Mouse (Mus musculus): Measurements from ENCODE around the gene Gm42957.
A peak's percentile ranks its signal among the peaks of the same experiment; 100 is the strongest.
"Not testable (repeated sequence)": the region's sequence is repeated elsewhere in the genome, so short reads cannot be mapped to it uniquely, and the experiment has no call there.

Gene Gm42957

GRCm38 (mm10) chr3:96634928-96635879 is at the start of gene Gm42957, which contains the start of gene Pex11b:
TSS of gene Gm42957 (plus strand) at chr3:96635474.
TSS of gene Pex11b (plus strand) at chr3:96635376.
- DNase-seq (ENCODE audit: low read depth in 1 of 2, low spot score in 2 of 2), result peak; percentile 56 to 66

GRCm38 (mm10) chr3:96590657-96591056 is 44.6 kb upstream of the Gm42957 start:
- no peak for DNase-seq (ENCODE audit: low read depth in 1 of 2, low spot score in 2 of 2)

GRCm38 (mm10) chr3:96593374-96593773 is 41.9 kb upstream of the Gm42957 start:
- no peak for DNase-seq (ENCODE audit: low read depth in 1 of 2, low spot score in 2 of 2)

- peak; percentile 75 to 84 for DNase-seq (ENCODE audit: low read depth in 1 of 2, low spot score in 2 of 2)
Observed at GRCm38 (mm10) chr3:96593790-96594560, 41.3 kb upstream of the Gm42957 start, which contains the start of gene Polr3gl. TSS of gene Polr3gl (minus strand) at chr3:96594181.

- no peak for DNase-seq (ENCODE audit: low read depth in 1 of 2, low spot score in 2 of 2)
Observed at GRCm38 (mm10) chr3:96594851-96595250, 40.4 kb upstream of the Gm42957 start.

GRCm38 (mm10) chr3:96595661-96596060 is 39.6 kb upstream of the Gm42957 start:
- DNase-seq (ENCODE audit: low read depth in 1 of 2, low spot score in 2 of 2), result no peak

GRCm38 (mm10) chr3:96596228-96596707 is 39.0 kb upstream of the Gm42957 start, which contains the start of gene Ankrd34a:
TSS of gene Ankrd34a (plus strand) at chr3:96596636.
- DNase-seq (ENCODE audit: low read depth in 1 of 2, low spot score in 2 of 2), result no peak

GRCm38 (mm10) chr3:96596855-96597254 is 38.4 kb upstream of the Gm42957 start:
- DNase-seq (ENCODE audit: low read depth in 1 of 2, low spot score in 2 of 2), result no peak

GRCm38 (mm10) chr3:96597435-96597891 is 37.8 kb upstream of the Gm42957 start:
- no peak for DNase-seq (ENCODE audit: low read depth in 1 of 2, low spot score in 2 of 2)

GRCm38 (mm10) chr3:96598156-96599068 is 36.9 kb upstream of the Gm42957 start:
- DNase-seq (ENCODE audit: low read depth in 1 of 2, low spot score in 2 of 2), result no peak

- no peak for DNase-seq (ENCODE audit: low read depth in 1 of 2, low spot score in 2 of 2)
Observed at GRCm38 (mm10) chr3:96599069-96599393, 36.2 kb upstream of the Gm42957 start.

GRCm38 (mm10) chr3:96599411-96599810 is 35.9 kb upstream of the Gm42957 start:
- no peak for DNase-seq (ENCODE audit: low read depth in 1 of 2, low spot score in 2 of 2)

GRCm38 (mm10) chr3:96600639-96601250 is 34.5 kb upstream of the Gm42957 start, which contains the start of gene Lix1l:
TSS of gene Lix1l (plus strand) at chr3:96601149.
- DNase-seq (ENCODE audit: low read depth in 1 of 2, low spot score in 2 of 2), result peak; percentile 45 to 64

- DNase-seq (ENCODE audit: low read depth in 1 of 2, low spot score in 2 of 2), result no peak
Observed at GRCm38 (mm10) chr3:96601251-96601787, 34.0 kb upstream of the Gm42957 start.

GRCm38 (mm10) chr3:96601941-96602703 is 33.2 kb upstream of the Gm42957 start:
- no peak for DNase-seq (ENCODE audit: low read depth in 1 of 2, low spot score in 2 of 2)

GRCm38 (mm10) chr3:96602704-96603084 is 32.6 kb upstream of the Gm42957 start:
- DNase-seq (ENCODE audit: low read depth in 1 of 2, low spot score in 2 of 2), result no peak

GRCm38 (mm10) chr3:96603311-96603710 is 32.0 kb upstream of the Gm42957 start:
- DNase-seq (ENCODE audit: low read depth in 1 of 2, low spot score in 2 of 2), result no peak

GRCm38 (mm10) chr3:96606007-96606406 is 29.3 kb upstream of the Gm42957 start:
- DNase-seq (ENCODE audit: low read depth in 1 of 2, low spot score in 2 of 2), result not testable (repeated sequence)

GRCm38 (mm10) chr3:96606618-96607017 is 28.7 kb upstream of the Gm42957 start:
- no peak for DNase-seq (ENCODE audit: low read depth in 1 of 2, low spot score in 2 of 2)
